Mouse (Mus musculus) gastrocnemius, postnatal 25 days (tissue): ENCODE measurements around the gene Lgalsl. TPM values are rescaled to one million over a fixed set of nuclear protein-coding genes. Genes with fewer than 3 reads are reported as not detected.
A peak's percentile ranks its signal among the peaks of the same experiment; 100 is the strongest.

ENCODE experiments used
- DNase-seq: peaks from one replicate; pipeline ENCODE4 v3.0.0; 2022
- total RNA-seq, 2 experiments: library from RNA; stranded (reverse); gene quantifications; 1 replicate in 1 of 2; 2 replicates in 1 of 2; pipeline ENCODE4 v1.2.3; 2021

Lgalsl gene
- total RNA-seq, 2 experiments from 2014 or later = 64.0 to 79.7 TPM

DNA sequence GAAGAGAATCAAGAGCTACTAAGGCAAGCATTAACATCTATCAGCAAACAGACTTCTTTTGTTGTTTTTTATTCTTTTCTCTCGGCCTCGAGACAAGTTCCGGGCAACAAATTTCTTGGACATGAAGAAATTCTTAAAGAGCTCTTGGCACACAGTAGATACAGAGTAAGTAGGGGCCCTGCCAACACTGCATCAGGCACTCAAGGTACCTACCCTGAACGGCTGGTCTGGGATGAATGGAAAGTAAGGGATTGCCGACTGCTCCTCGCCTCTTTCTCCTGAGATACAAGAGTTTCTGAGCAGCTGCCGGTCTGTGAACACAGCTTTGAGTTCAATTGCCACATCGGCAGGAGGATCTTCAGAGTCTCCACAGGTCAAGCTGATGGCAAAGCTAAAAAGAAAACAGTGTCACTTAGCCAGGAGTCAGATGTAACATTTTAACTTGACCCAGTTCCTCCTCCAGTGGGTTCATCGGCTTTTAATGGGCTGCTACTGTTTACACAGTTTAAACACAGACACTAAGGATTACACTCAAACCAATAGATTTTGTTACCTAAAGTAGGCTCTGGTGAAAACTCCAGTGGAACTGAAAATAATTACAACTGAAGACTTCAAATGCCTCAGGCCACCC is 1.7 kb downstream of the Lgalsl start:
- no peak for DNase-seq

DNA sequence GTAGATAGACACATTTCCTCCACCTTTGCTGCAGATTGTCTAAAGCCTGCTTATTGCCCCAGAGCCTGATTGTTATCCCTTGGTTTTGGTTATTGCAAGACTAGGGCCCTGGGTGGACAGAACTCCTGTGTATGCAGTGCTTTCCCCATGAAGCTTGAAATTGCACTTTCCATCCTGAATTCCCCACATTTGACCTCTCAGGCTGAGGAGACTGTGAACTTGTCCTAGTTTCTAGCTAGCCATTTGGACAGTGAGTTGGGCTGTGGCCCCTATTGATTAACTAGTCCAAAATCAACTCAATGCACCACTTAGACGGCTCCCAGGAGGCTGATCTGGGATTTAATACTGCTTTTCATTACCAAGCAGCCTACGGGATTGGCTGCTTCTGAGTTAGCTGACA is 6.9 kb downstream of the Lgalsl start:
- DNase-seq = peak; percentile 9

DNA sequence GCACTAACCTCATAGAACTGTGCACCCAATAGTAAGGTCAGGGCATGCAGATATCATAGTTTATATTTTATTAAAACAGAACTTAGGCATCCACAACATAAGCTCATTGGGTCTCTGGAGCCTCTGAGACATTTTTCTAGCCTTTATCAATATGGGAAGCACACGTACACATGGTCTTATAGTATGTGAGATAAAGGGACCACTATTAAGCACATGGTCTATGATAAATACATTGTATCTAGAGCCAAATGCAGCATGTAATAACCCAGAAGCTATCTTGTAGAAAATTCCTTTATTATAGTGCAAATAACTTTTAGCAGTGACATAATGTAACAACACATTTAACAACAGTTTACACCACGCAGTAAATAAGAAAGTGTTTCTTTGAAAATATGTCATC is 7.6 kb downstream of the Lgalsl start:
- DNase-seq = no peak

DNA sequence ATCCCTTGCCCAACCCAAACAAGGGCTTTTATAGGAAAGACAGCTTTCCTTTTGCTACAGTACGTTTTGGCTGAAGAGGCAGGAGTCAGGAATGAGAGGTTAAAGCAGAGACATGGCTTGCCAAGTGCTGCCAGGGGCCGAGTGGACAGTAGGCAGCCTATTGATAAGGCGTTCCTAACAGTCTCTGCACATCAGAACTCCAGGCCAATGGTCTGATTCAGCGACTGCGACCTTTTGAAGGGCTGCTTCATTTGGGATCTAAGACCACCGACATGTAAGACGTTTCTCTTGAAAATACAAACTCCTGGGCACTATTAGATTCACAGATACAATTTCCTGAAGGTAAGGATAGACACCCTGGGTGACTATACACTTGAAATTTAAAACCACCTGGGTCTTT is 9.5 kb downstream of the Lgalsl start:
- no peak for DNase-seq

DNA sequence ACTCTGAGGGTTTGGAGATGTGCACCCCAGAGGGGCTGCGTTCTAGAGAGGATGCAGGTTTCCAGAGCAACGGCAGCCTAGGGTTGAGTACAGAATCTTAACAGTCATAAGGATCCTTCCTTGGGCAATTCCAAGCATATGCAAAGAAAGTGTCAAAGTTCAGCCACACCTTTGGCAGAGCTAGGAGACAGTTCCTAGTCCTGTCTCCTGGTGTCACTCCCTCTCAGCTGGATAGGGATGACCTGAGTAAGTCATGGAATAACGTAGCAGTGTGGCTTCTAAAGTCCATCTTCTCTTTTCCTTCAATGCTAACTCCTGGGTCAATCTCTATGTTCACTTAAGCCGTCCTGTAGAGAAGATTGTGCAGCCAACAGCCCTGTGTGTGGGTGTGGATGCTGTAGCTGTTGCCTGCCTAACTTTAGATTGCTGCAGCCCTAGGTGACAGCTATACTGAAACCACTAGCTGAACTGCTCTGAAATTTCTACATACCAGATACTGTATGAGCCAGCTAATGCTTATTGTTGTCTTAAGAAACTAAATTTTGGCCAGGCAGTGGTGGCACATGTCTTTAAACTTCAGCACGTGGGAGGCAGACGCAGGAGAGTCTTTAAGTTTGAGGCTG is 16.8 kb downstream of the Lgalsl start:
- DNase-seq = no peak

DNA sequence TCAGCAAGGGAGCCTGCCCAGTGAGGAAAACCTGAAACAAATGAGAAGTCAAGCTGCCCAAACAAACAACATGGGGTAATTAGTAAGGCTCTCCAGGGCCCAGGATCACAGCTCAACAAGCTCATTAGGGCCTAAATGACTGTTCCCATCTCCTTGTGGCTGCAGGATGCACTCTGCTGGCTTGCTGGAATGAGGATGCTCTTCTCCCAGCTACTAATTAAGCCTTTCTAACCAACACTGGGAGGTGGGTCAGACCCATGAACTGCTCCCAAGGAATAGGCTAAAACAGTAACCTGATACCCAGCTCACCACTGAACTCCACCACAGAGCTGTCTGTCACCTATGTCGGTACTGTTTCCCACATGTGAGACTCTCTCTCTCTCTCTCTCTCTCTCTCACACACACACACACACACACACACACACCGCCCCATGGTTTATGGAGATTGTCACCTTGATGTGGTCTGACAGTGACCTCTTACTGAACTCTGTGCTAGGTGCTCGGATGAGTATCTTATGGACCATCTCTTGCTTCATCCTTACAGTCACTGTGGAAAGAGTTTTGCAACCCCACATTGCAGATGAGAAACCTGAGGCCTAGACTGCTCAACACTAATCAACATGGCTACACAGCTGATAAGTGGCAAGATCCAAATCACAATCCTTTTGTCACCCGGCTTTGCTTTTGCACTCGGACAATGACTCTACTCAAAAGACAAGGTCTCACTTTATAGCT is 18.5 kb downstream of the Lgalsl start:
- no peak for DNase-seq

DNA sequence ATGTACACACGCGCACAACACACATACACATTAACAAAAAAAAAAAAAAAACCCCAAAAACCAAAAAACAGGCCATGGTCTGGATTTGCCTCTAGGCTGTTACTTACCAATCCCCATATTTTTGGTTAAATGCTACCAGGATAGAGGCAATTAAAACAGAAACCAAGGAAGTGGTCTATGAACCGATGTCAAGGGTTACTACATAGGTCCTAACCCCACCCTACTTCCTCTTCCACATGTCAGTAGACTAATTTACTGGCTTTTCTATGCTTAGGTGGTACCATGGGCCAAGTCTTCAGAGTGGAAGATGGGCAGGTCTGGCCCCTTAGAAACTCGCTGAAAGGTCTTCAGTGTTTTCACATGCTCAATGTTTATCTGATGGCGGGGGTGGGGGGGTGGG is 24.2 kb downstream of the Lgalsl start:
- DNase-seq = no peak

DNA sequence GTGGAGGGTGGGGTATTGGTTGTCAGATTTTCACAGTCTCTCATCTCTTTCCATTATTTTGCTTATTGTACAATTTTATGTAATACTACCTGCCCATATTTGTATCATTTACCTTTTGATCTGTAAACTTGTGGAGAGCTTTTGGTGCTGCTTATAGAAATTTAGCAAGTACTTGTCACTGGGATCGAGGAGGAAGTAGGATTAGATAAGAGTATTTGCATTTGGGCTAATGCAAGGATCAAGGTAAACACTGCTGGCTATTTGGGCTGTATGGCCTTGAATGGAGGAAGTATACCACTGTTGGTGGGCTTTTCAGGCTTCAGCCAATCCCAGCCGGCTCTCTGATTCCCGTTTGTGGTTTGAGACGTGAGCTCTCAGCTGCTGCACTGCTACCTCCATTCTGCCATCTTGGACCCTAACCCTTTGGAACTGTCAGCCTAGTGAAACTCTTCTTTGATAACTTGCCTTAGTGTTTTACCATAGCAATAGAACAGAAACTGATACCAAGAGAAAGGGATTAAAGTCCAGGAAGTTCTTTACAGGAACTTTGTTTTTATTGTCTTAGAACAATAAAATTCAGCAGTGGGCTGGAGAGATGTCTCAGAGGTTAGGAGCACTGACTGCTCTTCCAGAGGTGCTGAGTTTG is 25.1 kb downstream of the Lgalsl start:
- DNase-seq = no peak

DNA sequence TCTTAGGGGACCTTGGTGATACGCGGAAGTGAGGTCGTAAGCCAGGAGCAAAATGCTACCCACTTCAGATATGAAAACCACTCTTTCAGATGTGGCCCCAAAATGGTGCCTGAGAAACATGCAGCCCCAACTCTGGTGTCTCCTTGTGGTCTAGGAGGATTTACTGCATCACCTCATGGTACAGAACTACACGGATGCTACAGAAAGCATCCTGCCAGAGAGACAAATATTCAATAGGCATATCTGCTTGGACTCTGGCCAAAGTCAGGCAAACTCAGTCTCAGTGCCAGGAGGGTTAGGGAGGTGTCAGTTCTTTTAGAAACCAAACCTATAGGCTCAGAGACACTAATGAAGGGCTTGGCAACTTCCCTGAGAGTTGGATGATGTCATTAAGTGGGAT is 26.4 kb downstream of the Lgalsl start:
- no peak for DNase-seq

DNA sequence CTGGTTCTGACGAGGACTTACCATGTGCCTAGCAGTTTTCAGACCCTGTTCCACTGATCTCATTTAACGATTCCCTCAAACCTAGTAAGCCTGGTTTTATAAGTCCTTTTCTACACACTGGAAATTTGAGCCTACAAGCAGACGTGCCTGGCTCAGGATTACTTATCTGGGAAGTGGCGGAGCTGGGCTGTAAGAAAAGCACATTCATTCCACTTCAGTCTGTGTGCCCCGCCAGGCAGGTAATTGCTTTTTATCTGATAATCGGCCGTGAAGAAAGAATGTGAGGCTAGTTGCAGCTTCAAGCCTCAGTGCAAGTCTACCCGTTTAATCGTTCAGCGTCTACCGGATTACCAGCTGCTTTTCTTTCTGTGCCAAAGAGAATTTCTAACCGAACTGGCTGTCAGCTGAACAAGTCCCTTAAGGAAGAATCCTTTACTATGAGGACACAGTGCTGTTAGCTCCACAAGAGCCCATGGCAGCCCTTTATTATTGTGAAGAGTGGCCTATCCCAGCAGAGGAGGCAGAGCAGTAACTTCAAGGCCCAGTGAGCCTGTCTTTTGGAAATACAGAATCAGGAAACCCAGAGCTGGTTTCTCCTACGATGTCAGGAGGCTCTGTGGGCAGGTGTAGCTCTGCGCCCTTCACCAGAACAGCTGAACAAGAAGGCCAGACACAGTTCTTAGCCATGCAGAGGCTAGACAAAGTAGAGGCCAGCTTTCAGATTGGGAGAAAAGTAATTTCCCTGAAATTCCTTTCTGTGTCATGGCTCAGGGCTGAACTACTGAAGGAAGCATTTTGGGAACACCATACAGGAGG is 30.4 kb downstream of the Lgalsl start:
- DNase-seq = no peak

DNA sequence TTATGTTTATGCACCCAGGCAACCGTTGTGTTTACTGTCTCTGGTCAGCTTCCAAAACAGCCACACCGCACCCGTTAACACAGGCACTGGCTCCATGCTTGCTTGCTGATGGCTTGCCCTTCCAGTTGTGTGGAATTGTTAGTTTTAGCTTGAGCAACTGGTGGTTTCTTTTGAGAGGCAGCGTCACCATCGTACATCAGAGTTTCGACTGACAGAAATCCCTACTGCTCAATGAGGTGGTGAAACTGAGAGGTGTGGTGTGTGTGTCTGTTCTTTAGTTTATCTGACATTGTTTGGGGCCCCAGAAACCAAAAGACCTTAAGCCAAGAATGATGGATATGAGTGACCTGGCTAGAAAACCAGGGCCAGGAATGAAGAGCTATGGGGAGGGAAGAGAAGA is 33.0 kb downstream of the Lgalsl start:
- no peak for DNase-seq

DNA sequence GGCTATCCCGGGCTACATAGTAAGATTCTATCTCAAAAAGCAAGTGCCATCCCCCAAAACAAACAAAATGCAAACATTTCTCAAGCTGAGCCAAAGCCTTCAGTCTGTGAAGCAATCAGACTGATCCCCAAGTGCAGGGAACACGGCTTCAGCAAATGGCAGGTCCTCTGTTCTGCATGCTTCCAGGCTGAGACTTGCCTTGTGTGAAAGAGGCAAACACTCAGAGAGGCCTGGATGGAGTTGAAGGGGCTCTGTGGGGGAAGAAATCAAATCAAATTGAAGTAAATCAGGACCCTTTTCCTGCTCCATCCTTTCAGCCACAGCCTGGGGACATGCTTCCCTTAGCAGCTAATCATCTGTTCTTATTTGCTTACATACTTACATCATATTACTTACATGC is 35.4 kb downstream of the Lgalsl start:
- no peak for DNase-seq

DNA sequence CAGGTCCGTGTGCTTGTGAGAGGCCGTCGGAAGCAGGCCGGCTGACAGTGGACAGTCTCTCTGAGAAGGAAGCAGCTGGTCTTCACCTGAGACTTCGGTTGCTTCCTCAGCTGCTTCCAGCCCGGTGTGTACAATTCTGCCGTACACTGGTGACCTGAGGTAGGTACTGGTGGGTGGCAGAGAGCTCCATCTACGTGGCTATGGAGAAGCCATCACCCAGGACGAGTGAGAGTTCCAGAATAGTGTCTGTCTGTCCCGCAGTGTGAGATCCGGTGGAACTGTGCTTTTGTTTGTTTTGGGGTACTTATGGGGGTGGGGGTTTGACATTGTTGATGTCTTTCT is 36.0 kb downstream of the Lgalsl start:
- no peak for DNase-seq

DNA sequence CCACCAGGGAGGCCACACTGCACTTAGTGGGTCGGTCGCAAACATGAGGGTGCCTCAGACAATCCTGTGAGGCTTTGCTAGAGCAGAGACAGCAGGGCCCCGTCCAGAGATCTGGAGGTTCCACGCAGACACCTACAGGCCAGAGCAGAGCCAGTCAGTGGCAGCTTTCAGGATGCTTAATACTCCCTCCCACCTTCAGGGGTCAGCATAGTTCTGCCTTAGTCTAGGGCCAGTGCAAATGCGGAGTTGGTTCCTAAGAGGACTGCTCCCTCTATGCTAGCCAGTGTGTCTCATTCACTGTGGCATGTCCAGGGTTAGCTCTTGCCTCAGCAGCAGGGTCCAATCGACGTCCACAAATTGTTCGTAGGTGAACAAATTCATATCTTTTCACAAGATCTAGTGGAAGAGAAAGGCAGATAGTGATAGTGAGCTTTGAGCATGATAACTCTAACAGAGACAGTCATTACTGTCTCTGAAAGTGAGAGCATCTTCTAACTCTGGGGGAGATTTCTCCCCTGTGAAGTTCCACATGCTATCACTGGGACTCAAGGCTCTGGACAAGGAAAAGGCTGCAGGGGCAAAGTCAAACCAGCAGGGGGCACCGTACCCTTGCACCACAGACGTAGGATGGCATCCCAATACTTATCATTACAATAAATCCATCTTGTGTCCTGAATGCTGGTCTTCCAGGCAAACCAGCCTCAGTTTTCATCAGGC is 36.5 kb downstream of the Lgalsl start:
- peak; percentile 54 for DNase-seq

DNA sequence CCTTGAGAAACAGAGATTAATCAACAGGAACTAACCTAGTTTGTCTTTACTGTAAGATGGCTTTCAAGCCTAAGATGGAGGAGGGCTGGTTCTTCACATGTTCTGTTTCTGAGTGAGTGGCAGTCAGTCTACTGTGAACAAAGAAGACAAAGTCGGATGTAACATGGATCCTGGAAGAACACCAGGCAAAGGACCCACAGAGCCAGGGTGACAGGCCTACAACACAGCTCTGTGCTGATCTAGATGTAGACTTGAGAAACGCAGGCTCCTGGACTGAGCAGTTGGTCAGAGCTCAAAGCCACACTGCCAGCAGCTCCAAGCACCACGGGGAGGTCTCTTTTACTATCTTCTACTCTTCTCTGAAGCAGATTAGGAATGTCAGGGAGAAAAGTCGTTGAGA is 37.2 kb downstream of the Lgalsl start:
- DNase-seq = no peak

DNA sequence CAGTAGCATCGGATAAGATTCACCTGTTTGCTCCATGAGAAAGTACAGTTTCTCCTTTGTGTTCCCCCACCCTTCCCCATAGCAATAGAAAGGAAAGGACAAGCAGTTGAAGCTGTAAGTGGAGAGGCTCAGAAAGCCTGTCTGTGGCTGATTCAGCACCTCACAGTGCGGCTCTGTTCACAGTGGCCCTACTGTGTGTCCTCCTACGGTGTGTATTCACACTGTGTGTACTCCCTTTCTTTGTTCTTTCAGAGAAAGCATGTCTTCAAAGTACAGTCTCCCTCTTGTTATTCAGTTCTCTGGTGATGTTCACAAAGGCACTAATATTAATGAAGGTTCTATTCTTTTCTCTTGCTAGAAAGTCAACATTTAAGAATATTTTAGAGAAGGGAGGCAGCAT is 38.2 kb downstream of the Lgalsl start:
- DNase-seq = no peak

DNA sequence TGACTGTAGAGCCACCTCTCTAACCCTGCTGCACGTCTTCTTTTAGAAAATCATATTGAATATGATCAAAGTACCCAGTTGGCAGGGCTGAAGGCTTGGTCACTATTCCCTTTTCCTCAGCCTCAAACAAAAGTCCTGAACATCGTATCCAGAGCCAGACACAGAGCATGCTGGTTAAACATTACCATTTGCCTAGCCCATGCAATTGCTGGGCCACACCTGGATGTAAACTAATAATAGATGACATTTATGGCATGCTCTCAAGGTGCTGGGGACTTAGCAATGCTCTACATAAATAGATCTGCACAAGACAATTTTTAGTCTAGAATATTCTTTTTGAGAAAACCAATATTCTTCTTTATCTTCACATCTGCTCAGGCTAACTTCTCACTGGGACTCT is 39.5 kb downstream of the Lgalsl start:
- DNase-seq = no peak

DNA sequence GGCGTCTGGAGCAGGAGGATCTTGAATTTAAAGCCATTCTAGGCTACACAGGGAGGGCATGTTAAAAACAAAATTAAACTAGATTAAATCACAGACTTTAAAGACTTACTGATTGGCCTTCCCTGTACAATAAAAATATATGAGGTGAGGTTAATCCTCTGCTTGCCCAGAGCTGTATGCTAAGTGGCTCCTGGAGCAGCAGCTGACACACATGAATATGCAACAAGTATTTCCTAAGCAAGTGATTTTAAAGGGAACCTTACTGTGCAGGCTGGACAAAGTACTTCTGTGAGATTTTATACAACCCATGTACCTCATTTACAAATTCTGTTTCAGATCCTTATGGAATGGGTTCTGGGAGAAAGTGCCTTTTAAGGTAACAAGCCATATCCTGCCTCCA is 41.8 kb downstream of the Lgalsl start:
- no peak for DNase-seq

DNA sequence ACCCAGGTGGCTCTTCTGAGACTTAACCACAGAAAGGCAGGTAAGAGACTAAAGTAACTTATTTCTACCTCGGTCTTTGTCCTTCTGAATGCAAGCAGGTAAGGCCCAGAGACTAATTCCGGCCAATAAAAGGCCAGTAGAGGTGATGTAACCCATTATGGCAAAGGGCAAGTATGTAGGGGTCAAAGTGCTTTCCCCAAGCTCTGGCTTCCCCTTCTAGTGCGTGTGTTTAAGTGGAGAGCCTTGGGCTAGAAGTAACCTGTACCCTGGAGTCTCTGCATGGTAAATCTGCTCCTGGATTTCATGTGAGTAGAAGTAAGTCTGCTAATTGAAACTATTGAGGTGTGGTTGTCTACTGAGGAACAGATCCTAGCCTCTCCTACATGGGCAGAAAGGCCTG is 42.8 kb downstream of the Lgalsl start:
- DNase-seq = no peak

DNA sequence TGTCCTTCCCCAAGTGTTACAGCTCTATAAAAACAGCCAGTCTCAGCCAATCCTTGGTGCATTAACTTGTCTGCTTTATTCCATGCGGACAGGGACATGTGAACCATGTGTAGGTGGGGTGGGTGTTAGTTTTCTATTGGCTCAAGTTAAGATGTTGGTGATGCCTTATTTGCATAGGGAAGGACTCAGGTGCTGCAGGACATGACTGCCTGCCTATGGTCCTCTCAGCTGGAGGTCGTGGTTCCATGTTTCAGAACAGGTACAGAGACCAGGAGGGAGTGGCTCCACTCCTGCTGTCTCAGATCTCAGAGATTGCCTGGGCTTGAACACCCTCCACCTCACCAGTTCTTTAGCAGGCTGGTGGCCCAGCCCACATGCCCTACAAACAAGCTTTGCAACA is 44.7 kb downstream of the Lgalsl start:
- DNase-seq = no peak

DNA sequence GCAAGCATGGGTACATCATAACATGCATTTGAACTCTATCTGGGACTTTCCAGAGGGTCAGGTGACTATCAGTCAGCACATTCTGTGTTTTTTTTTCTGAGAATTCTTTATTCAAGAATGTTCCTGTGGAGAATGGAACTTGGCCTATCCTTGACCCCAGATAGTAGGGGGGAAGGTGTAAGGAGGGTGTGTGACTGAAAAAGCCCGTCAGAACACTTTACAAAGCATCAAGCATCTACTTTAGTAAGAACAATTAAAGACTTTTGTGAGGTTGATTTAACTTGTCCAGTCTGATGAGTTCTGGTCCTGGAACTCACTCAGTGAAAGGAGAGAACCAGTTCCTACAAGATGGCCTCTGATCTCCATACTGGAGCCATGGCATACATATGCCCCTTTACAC is 45.7 kb downstream of the Lgalsl start:
- no peak for DNase-seq

DNA sequence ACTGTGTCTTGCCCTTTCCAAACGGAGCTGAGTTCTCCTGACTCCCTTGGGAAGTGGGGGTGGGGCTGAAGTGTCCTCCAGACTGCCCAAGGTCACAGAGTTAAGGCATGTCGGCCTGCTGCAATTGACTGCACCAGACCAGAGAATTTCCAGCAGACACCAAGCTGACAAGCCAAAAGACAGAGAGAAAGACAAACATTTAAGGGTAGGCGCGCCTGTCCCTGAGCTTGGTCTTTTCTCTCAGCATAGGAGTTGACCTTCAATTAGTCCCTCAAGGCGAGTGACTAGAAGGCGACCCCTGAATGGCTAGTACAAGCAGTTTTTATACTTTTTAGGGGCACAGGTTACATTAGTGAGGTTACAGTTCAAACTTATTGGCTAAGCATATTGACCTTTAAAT is 46.1 kb downstream of the Lgalsl start:
- DNase-seq = no peak
